Mouse (Mus musculus) neural tube, embryonic 15.5 days (tissue): ENCODE measurements around the gene Gm10053. TPM values are rescaled to one million over a fixed set of nuclear protein-coding genes. Genes with fewer than 3 reads are reported as not detected.

Experiments used
- ATAC-seq: fragments of 200-750 bp; cut with Nextera tagmentation; 2 replicates; pipeline ENCODE4 v1.8.0; 2017; ENCODE audit warnings: mild to moderate bottlenecking, moderate TSS enrichment, moderate library complexity; ENCODE audit not compliant: low FRiP score
- H3K27ac ChIP-seq: fragments of 300-500 bp; sonication (generic); replicated peaks from 2 replicates; pipeline ENCODE4 v1.5.1; 2015; ENCODE audit warnings: mild to moderate bottlenecking, inconsistent platforms
- H3K27me3 ChIP-seq: fragments of 300-500 bp; sonication (generic); replicated peaks from 2 replicates; pipeline ENCODE4 v1.6.1; 2015; ENCODE audit warnings: inconsistent platforms
- H3K36me3 ChIP-seq: fragments of 300-500 bp; sonication (generic); 2 replicates; pipeline ENCODE4 v1.6.1; 2015; ENCODE audit warnings: inconsistent platforms
- H3K4me1 ChIP-seq: fragments of 300-500 bp; sonication (generic); 2 replicates; pipeline ENCODE4 v1.6.1; 2015; ENCODE audit warnings: inconsistent platforms
- H3K4me2 ChIP-seq: fragments of 300-500 bp; sonication (generic); 2 replicates; pipeline ENCODE4 v1.6.1; 2015; ENCODE audit warnings: inconsistent platforms, mild to moderate bottlenecking, moderate library complexity
- H3K4me3 ChIP-seq: fragments of 300-500 bp; sonication (generic); replicated peaks from 2 replicates; pipeline ENCODE4 v1.5.1; 2015; ENCODE audit warnings: mild to moderate bottlenecking, inconsistent platforms
- H3K9ac ChIP-seq: fragments of 300-500 bp; sonication (generic); replicated peaks from 2 replicates; pipeline ENCODE4 v1.6.1; 2015; ENCODE audit warnings: mild to moderate bottlenecking, inconsistent platforms
- H3K9me3 ChIP-seq: fragments of 300-500 bp; sonication (generic); replicated peaks from 2 replicates; pipeline ENCODE4 v1.6.1; 2016; ENCODE audit warnings: inconsistent platforms
- WGBS: fragments of 180-500 bp; shearing (Covaris S2); methylation state at CpG from one replicate; pipeline ENCODE4 v1.1.7; 2015; ENCODE audit warnings: mixed read lengths; 5-methylcytosine and 5-hydroxymethylcytosine counted together
- polyA plus RNA-seq: library from polyadenylated mRNA; unstranded; fragments of >200 nt; fragmentation: Nextera tagmentation; extraction: Ambion mirVana; gene quantifications from 2 replicates; pipeline ENCODE4 v1.2.1, GENCODE M21; 2015

Gm10053 gene
- polyA plus RNA-seq, 1 experiment from 2014 or later: 341 TPM

DNA sequence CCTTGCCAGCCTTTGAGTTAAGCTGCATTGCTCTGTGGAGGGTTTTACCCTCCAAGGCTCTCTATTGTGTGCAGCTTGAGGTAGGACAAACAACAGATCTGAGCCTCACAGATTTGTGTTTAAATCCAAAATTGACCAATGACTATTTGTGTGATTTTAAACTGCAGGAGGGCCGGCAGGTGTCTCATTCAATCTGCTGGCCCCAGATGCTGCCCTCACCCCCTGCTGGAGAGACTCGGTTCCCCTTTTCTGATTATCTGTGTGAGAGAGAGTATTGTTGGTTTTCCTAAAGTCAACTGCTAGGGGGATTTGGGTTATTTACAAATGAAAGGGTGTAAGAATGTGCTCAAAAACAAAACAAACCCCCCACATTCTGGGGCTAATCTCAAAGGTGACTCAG, 26.8 kb downstream of the Gm10053 start:
- 11% methylated on average over 2 of the region's 2 CpGs for WGBS
- Histone ChIP-seq H3K9ac (no peak overlapping the region), H3K27me3 (peaks cover 68% of the 10 kb centered on the region), H3K4me2 (no peak overlapping the region), H3K9me3 (no peaks in the 10 kb centered on the region), H3K27ac (no peak overlapping the region), H3K4me1 (peaks cover 23% of the 10 kb centered on the region), H3K36me3 (no peaks in the 10 kb centered on the region), H3K4me3 (no peak overlapping the region)
- ATAC-seq: no peak

- Histone ChIP-seq H3K27ac (no peak overlapping the region), H3K4me2 (no peak overlapping the region), H3K36me3 (no peaks in the 10 kb centered on the region), H3K4me1 (peaks cover 18% of the 10 kb centered on the region), H3K4me3 (no peak overlapping the region), H3K9me3 (no peaks in the 10 kb centered on the region), H3K27me3 (peaks cover 63% of the 10 kb centered on the region), H3K9ac (no peak overlapping the region)
- WGBS: 64% methylated on average over 2 of the region's 2 CpGs
- ATAC-seq: no peak
These were observed 27.3 kb downstream of the Gm10053 start for GRCm38 (mm10) chr19:24902821-24903220.

DNA sequence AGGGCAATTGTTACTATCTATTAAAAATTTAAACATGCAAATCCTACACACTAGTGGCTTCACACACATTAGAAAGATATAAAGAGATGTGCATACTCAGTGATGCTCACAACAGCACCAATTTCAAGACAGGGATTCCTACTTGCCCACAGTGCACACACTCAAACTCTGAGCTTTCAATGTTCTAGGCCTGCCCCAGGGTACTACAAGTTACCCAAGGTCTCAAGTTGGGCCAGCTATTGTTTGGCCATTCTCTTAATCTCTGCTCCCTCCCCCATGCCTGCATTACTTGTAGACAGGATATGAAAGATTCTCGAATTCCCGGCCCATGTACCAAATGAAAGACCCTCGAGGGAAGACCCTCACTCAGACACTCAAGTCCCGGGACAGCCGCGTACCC, 32.2 kb downstream of the Gm10053 start:
- Histone ChIP-seq H3K9ac (no peak overlapping the region), H3K27me3 (peaks cover 20% of the 10 kb centered on the region), H3K36me3 (no peaks in the 10 kb centered on the region), H3K4me3 (no peak overlapping the region), H3K4me1 (no peaks in the 10 kb centered on the region), H3K4me2 (no peak overlapping the region), H3K27ac (no peak overlapping the region), H3K9me3 (no peaks in the 10 kb centered on the region)
- ATAC-seq: no peak
- 86% methylated on average over 6 of the region's 6 CpGs for WGBS

GRCm38 (mm10) chr19:24908385-24909155, 33.1 kb downstream of the Gm10053 start:
- ATAC-seq: no peak
- Histone ChIP-seq H3K4me3 (no peak overlapping the region), H3K9ac (no peak overlapping the region), H3K9me3 (no peaks in the 10 kb centered on the region), H3K27ac (no peak overlapping the region), H3K4me2 (no peak overlapping the region), H3K27me3 (peaks cover 12% of the 10 kb centered on the region), H3K4me1 (no peaks in the 10 kb centered on the region), H3K36me3 (no peaks in the 10 kb centered on the region)
- WGBS: 92% methylated on average over 3 of the region's 3 CpGs

GRCm38 (mm10) chr19:24920866-24921265, 45.4 kb downstream of the Gm10053 start:
- no peak overlapping the region for H3K4me2 ChIP-seq
- peaks cover 12% of the 10 kb centered on the region for H3K36me3 ChIP-seq
- no peak overlapping the region for H3K4me3 ChIP-seq
- no peaks in the 10 kb centered on the region for H3K9me3 ChIP-seq
- no peak for ATAC-seq
- no peak overlapping the region for H3K27ac ChIP-seq
- no peak overlapping the region for H3K9ac ChIP-seq
- 91% methylated on average over 5 of the region's 5 CpGs for WGBS
- no peaks in the 10 kb centered on the region for H3K4me1 ChIP-seq
- H3K27me3 ChIP-seq: no peaks in the 10 kb centered on the region

Other genes starting within 250 kb of the Gm10053 start
- gene Tmem252, start 201.7 kb upstream of the Gm10053 start, polyA plus RNA-seq: 2.4 and 3.6 TPM in 2 replicates
- gene Pgm5, start 13.8 kb upstream of the Gm10053 start, polyA plus RNA-seq: 1.2 and 4.2 TPM in 2 replicates
- not detected in 2 replicates for gene Foxd4, start 25.5 kb downstream of the Gm10053 start, polyA plus RNA-seq
- gene Cbwd1, start 85.9 kb downstream of the Gm10053 start, polyA plus RNA-seq: 16.1 and 16.3 TPM in 2 replicates
- 1.2 and 9.1 TPM in 2 replicates for gene Dock8, start 123.8 kb downstream of the Gm10053 start, polyA plus RNA-seq